ENCODE assay signal across 27 mouse cellular contexts in the genomic region with DNA sequence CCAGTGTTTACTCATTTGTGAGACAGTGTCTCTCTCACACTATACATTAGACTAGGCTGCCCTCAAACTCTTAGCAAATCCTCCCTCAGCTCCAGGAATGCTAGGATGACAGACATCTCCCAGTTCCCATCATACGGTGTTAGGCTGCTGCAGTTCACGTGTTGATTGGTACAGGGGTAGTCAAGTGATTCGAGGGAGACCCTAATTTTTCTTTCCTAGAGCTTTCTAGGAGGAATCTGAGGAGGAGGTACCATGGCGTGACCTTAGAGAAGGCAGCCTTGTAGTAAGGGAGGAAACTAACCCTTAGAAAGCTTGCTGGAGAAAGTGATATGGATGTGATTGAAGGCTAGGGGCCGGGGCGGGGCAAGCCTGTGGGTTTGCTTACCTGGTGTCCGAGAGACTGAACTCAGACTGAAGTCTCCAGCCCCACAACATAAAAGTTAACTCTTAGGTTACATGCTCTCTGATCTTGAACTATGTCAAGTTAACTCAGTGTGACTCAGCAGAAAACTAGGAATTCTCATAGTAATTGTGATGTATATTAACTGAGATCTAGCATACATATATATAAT. TPM values are rescaled to one million over a fixed set of nuclear protein-coding genes. Genes with fewer than 3 reads are reported as not detected.
DNase-seq lines count a peak whose midpoint lies in the region; ATAC-seq and TF ChIP-seq lines count a peak whose summit lies in the region.
"Had no signal": no experiment of that assay in that cellular context is flagged by ENCODE, and none has a peak within 500 bp of the region (broad histone marks: within the 10 kb centered on the region; RNA-seq: fewer than 3 reads in every experiment).

No protein-coding gene starts in this region.

- no peaks in the 10 kb centered on the region for H3K36me3 ChIP-seq in intestine, embryonic 15.5 days
- no peaks in the 10 kb centered on the region for H3K36me3 ChIP-seq in intestine, postnatal 0 days (ENCODE audit: control insufficient read depth, insufficient read depth)
- H3K36me3 ChIP-seq in liver, embryonic 11.5 days (ENCODE audit: control insufficient read depth, insufficient read depth, low read length) = no peaks in the 10 kb centered on the region
- no peaks in the 10 kb centered on the region for H3K36me3 ChIP-seq in liver, embryonic 15.5 days (replicated peaks)
- H3K36me3 ChIP-seq: hindbrain, embryonic 13.5 days; limb, embryonic 15.5 days; midbrain, embryonic 10.5 days; stomach, embryonic 15.5 days had no signal

- H3K27me3 ChIP-seq in intestine, embryonic 15.5 days (replicated peaks) = no peaks in the 10 kb centered on the region
- no peaks in the 10 kb centered on the region for H3K27me3 ChIP-seq in intestine, postnatal 0 days (replicated peaks; ENCODE audit: control insufficient read depth, insufficient read depth, low read length)
- no peaks in the 10 kb centered on the region for H3K27me3 ChIP-seq in liver, embryonic 11.5 days (replicated peaks; ENCODE audit: control insufficient read depth, insufficient read depth, low read length)
- no peaks in the 10 kb centered on the region for H3K27me3 ChIP-seq in liver, embryonic 15.5 days
- H3K27me3 ChIP-seq: hindbrain, embryonic 13.5 days; limb, embryonic 15.5 days; lung, embryonic 15.5 days; stomach, embryonic 15.5 days had no signal

- H3K4me3 ChIP-seq in intestine, embryonic 15.5 days (replicated peaks) = no peak overlapping the region
- H3K4me3 ChIP-seq in intestine, postnatal 0 days (ENCODE audit: low read depth, low read length) = no peak overlapping the region
- no peak overlapping the region for H3K4me3 ChIP-seq in liver, embryonic 11.5 days (ENCODE audit: low read depth, low read length)
- no peak overlapping the region for H3K4me3 ChIP-seq in liver, embryonic 15.5 days (replicated peaks)
- H3K4me3 ChIP-seq: heart, adult 2 months; hindbrain, embryonic 13.5 days; limb, embryonic 15.5 days; lung, embryonic 15.5 days; midbrain, embryonic 10.5 days; stomach, embryonic 15.5 days had no signal

- no peak overlapping the region for H3K27ac ChIP-seq in intestine, embryonic 15.5 days
- H3K27ac ChIP-seq in intestine, postnatal 0 days (ENCODE audit: low read depth, low read length) = no peak overlapping the region
- peak overlapping the region; percentile 19; the same call in 1 of the 2 replicates for H3K27ac ChIP-seq in liver, embryonic 11.5 days (ENCODE audit: low read depth, low read length)
- no peak overlapping the region for H3K27ac ChIP-seq in liver, embryonic 15.5 days (replicated peaks)
- H3K27ac ChIP-seq: heart, adult 2 months; hindbrain, embryonic 13.5 days; limb, embryonic 15.5 days; lung, embryonic 15.5 days; midbrain, embryonic 10.5 days; stomach, embryonic 15.5 days had no signal

- 0 out of 2 replicates have a peak, but pooled peaks have one; percentile 28 for ATAC-seq in intestine, embryonic 15.5 days
- no peak for ATAC-seq in intestine, postnatal 0 days
- ATAC-seq in liver, embryonic 11.5 days (replicated peaks; ENCODE audit: low FRiP score) = no peak
- 0 out of 2 replicates have a peak, but pooled peaks have one; percentile 12 for ATAC-seq in liver, embryonic 15.5 days (ENCODE audit: insufficient read depth)
- no peak for ATAC-seq in megakaryocyte, adult 5-6 weeks (ENCODE audit: poor library complexity, severe bottlenecking)
- ATAC-seq: forebrain, postnatal 0 days; inflammation-experienced regulatory T-cells, adult 6 months; midbrain, embryonic 16.5 days had no signal

- no peak overlapping the region for H3K9ac ChIP-seq in intestine, embryonic 15.5 days
- no peak overlapping the region for H3K9ac ChIP-seq in intestine, postnatal 0 days (ENCODE audit: low read depth, low read length)
- H3K9ac ChIP-seq in liver, embryonic 11.5 days (ENCODE audit: low read depth, low read length) = 0 out of 2 replicates have a peak overlapping the region, but pooled peaks have one; percentile 5
- no peak overlapping the region for H3K9ac ChIP-seq in liver, embryonic 15.5 days
- H3K9ac ChIP-seq: forebrain, postnatal 0 days; hindbrain, embryonic 13.5 days; limb, embryonic 15.5 days; lung, embryonic 15.5 days; stomach, embryonic 15.5 days had no signal

- no peak overlapping the region for H3K4me2 ChIP-seq in intestine, embryonic 15.5 days (replicated peaks)
- H3K4me2 ChIP-seq in intestine, postnatal 0 days (replicated peaks; ENCODE audit: low read depth) = no peak overlapping the region
- no peak overlapping the region for H3K4me2 ChIP-seq in liver, embryonic 11.5 days
- H3K4me2 ChIP-seq in liver, embryonic 15.5 days = no peak overlapping the region
- H3K4me2 ChIP-seq: hindbrain, embryonic 13.5 days; limb, embryonic 15.5 days; lung, embryonic 15.5 days; stomach, embryonic 15.5 days had no signal

- H3K4me1 ChIP-seq in intestine, embryonic 15.5 days (replicated peaks) = 0 out of 2 replicates have a peak, but pooled peaks cover 9% of the 10 kb centered on the region
- no peaks in the 10 kb centered on the region; the same call in none of the 2 replicates for H3K4me1 ChIP-seq in intestine, postnatal 0 days (replicated peaks; ENCODE audit: control insufficient read depth, insufficient read depth, low read length)
- peaks cover 26% of the 10 kb centered on the region for H3K4me1 ChIP-seq in liver, embryonic 11.5 days (replicated peaks; ENCODE audit: control insufficient read depth, insufficient read depth, low read length)
- H3K4me1 ChIP-seq in liver, embryonic 15.5 days (replicated peaks) = peaks cover 51% of the 10 kb centered on the region
- H3K4me1 ChIP-seq: hindbrain, embryonic 13.5 days; midbrain, embryonic 10.5 days had no signal

- H3K9me3 ChIP-seq in intestine, embryonic 15.5 days = no peaks in the 10 kb centered on the region
- H3K9me3 ChIP-seq in intestine, postnatal 0 days (ENCODE audit: control insufficient read depth) = no peaks in the 10 kb centered on the region
- no peaks in the 10 kb centered on the region for H3K9me3 ChIP-seq in liver, embryonic 11.5 days (ENCODE audit: control insufficient read depth, low read length)
- H3K9me3 ChIP-seq in liver, embryonic 15.5 days (replicated peaks) = no peaks in the 10 kb centered on the region
- H3K9me3 ChIP-seq: hindbrain, embryonic 13.5 days; limb, embryonic 15.5 days; lung, embryonic 15.5 days; midbrain, embryonic 10.5 days; stomach, embryonic 15.5 days had no signal

- no peak for DNase-seq in liver, embryonic 11.5 days (ENCODE audit: low spot score)
- DNase-seq in liver = no peak
- no peak for DNase-seq in layer of hippocampus, adult 9-10 months (ENCODE audit: low spot score)
- DNase-seq: adrenal gland, adult 2 months; cerebellum, adult 11 months; cerebellum, adult 9-11 months; forebrain, postnatal 0 days; gastrocnemius, postnatal 25 days; heart, adult 2 months; heart, postnatal 36 days; left cerebral cortex, postnatal 4 days; lung, postnatal 36 days; right cerebral cortex, adult 18-20 months; right cerebral cortex, postnatal 4 days; thymus, adult 2 months; thymus, postnatal 4 days had no signal

- 72% methylated on average over 7 of the region's 7 CpGs for WGBS in intestine, embryonic 15.5 days
- 62% methylated on average over 7 of the region's 7 CpGs for WGBS in intestine, postnatal 0 days
- WGBS in liver, embryonic 11.5 days = 58% methylated on average over 7 of the region's 7 CpGs
- WGBS in liver, embryonic 15.5 days (ENCODE audit: insufficient replicate concordance) = 49% methylated on average over 7 of the region's 7 CpGs

- no peak for TF ChIP-seq CTCF in intestine, postnatal 0 days (IDR thresholded peaks at IDR 0.05; ENCODE audit: low read depth)

RNA-seq across cellular contexts. Expression of a gene that starts 15.8 kb away (rescaled TPM):
- 39.3 and 39.8 TPM in 2 replicates for polyA plus RNA-seq in intestine, embryonic 15.5 days (2015; fragmentation: Nextera tagmentation; extraction: Ambion mirVana)
- polyA plus RNA-seq in intestine, postnatal 0 days (2015; fragmentation: Nextera tagmentation; extraction: Ambion mirVana) = 19.6 and 20.6 TPM in 2 replicates
- 45.5 and 45.7 TPM in 2 replicates for polyA plus RNA-seq in liver, embryonic 11.5 days (2014; fragmentation: Nextera tagmentation; extraction: Ambion mirVana)
- polyA plus RNA-seq in liver, embryonic 15.5 days (2015; fragmentation: Nextera tagmentation; extraction: Ambion mirVana) = 10.8 and 14.3 TPM in 2 replicates
- 28.2 and 34.0 TPM in 2 replicates for total RNA-seq in megakaryocyte, adult 5-6 weeks (2015)
- 47.8 and 48.3 TPM in 2 replicates for total RNA-seq in megakaryocyte, adult 5-6 weeks (2017)

Comparison
In these comparisons a context has a peak if more than half of its experiments do, and no peak if none do; other contexts are left out.
1. ATAC-seq: peak in intestine, embryonic 15.5 days (single experiment) and liver, embryonic 15.5 days (single experiment); none in intestine, postnatal 0 days (single experiment), liver, embryonic 11.5 days (single experiment) and megakaryocyte, adult 5-6 weeks (single experiment).